Mouse (Mus musculus): Measurements from ENCODE around the gene Exosc1. TPM values are rescaled to one million over a fixed set of nuclear protein-coding genes. Genes with fewer than 3 reads are reported as not detected.

The Exosc1 gene
- polyA plus RNA-seq, 1 experiment from 2014 or later = 34.5 TPM

GRCm38 (mm10) chr19:41980422-41980818 is 47.2 kb upstream of the Exosc1 start:
- Histone ChIP-seq H3K4me3 (ENCODE audit: low read depth, low read length) (peak overlapping the region; percentile 92), H3K27me3 (ENCODE audit: insufficient read depth, low read length) (peaks cover 13% of the 10 kb centered on the region), H3K4me1 (ENCODE audit: insufficient read depth) (peaks cover 18% of the 10 kb centered on the region), H3K4me2 (ENCODE audit: low read depth, low read length) (peak overlapping the region; percentile 99), H3K9ac (replicated peaks) (peak overlapping the region; percentile 73), H3K36me3 (replicated peaks; ENCODE audit: insufficient read depth, low read length) (0 out of 2 replicates have a peak, but pooled peaks cover 4% of the 10 kb centered on the region), H3K27ac (ENCODE audit: low read depth) (peak overlapping the region; percentile 94), H3K9me3 (ENCODE audit: low read length) (no peaks in the 10 kb centered on the region)
- peak; percentile 66 for DNase-seq
- under 1% methylated on average over 16 of the region's 16 CpGs for WGBS (ENCODE audit: insufficient replicate concordance)
- peak; percentile 5 for ATAC-seq
- TF ChIP-seq CTCF (IDR thresholded peaks at IDR 0.05; ENCODE audit: low read depth) (no peak), EP300 (IDR thresholded peaks at IDR 0.05; ENCODE audit: low read depth) (no peak)

- TF ChIP-seq CTCF (IDR thresholded peaks at IDR 0.05; ENCODE audit: low read depth) (no peak), EP300 (IDR thresholded peaks at IDR 0.05; ENCODE audit: low read depth) (no peak)
- no peak overlapping the region for H3K4me3 ChIP-seq (ENCODE audit: low read depth, low read length)
- no peak overlapping the region for H3K27ac ChIP-seq (ENCODE audit: low read depth)
- 76% methylated on average over 13 of the region's 13 CpGs for WGBS (ENCODE audit: insufficient replicate concordance)
- ATAC-seq = no peak
- no peak for DNase-seq
- no peak overlapping the region for H3K9ac ChIP-seq (replicated peaks)
- no peaks in the 10 kb centered on the region for H3K27me3 ChIP-seq (ENCODE audit: insufficient read depth, low read length)
- peaks cover 3% of the 10 kb centered on the region; the same call in 1 of the 2 replicates for H3K4me1 ChIP-seq (ENCODE audit: insufficient read depth)
- H3K4me2 ChIP-seq (ENCODE audit: low read depth, low read length) = no peak overlapping the region
- H3K36me3 ChIP-seq (replicated peaks; ENCODE audit: insufficient read depth, low read length) = no peaks in the 10 kb centered on the region; the same call in 1 of the 2 replicates
- no peaks in the 10 kb centered on the region for H3K9me3 ChIP-seq (ENCODE audit: low read length)
Observed at GRCm38 (mm10) chr19:41973891-41974794, 40.9 kb upstream of the Exosc1 start.

GRCm38 (mm10) chr19:41969618-41970017 is 36.4 kb upstream of the Exosc1 start:
- Histone ChIP-seq H3K27me3 (ENCODE audit: insufficient read depth, low read length) (no peaks in the 10 kb centered on the region), H3K4me2 (ENCODE audit: low read depth, low read length) (no peak overlapping the region), H3K9ac (replicated peaks) (no peak overlapping the region), H3K4me3 (ENCODE audit: low read depth, low read length) (no peak overlapping the region), H3K27ac (ENCODE audit: low read depth) (no peak overlapping the region), H3K36me3 (replicated peaks; ENCODE audit: insufficient read depth, low read length) (peaks cover 27% of the 10 kb centered on the region), H3K9me3 (ENCODE audit: low read length) (no peaks in the 10 kb centered on the region), H3K4me1 (ENCODE audit: insufficient read depth) (no peaks in the 10 kb centered on the region)
- no peak for ATAC-seq
- DNase-seq = no peak
- TF ChIP-seq EP300 (IDR thresholded peaks at IDR 0.05; ENCODE audit: low read depth) (no peak), CTCF (IDR thresholded peaks at IDR 0.05; ENCODE audit: low read depth) (no peak)
- 87% methylated on average over 7 of the region's 7 CpGs for WGBS (ENCODE audit: insufficient replicate concordance)

GRCm38 (mm10) chr19:41953574-41953973 is 20.4 kb upstream of the Exosc1 start:
- Histone ChIP-seq H3K36me3 (replicated peaks; ENCODE audit: insufficient read depth, low read length) (peaks cover 88% of the 10 kb centered on the region), H3K4me2 (ENCODE audit: low read depth, low read length) (no peak overlapping the region), H3K27me3 (ENCODE audit: insufficient read depth, low read length) (no peaks in the 10 kb centered on the region), H3K9ac (replicated peaks) (no peak overlapping the region), H3K9me3 (ENCODE audit: low read length) (no peaks in the 10 kb centered on the region), H3K4me3 (ENCODE audit: low read depth, low read length) (no peak overlapping the region), H3K27ac (ENCODE audit: low read depth) (no peak overlapping the region), H3K4me1 (ENCODE audit: insufficient read depth) (no peaks in the 10 kb centered on the region)
- DNase-seq (no peak), ATAC-seq (no peak)
- TF ChIP-seq EP300 (IDR thresholded peaks at IDR 0.05; ENCODE audit: low read depth) (no peak), CTCF (IDR thresholded peaks at IDR 0.05; ENCODE audit: low read depth) (no peak)
- WGBS (ENCODE audit: insufficient replicate concordance) = 87% methylated on average over 3 of the region's 3 CpGs

- no peak for ATAC-seq
- peaks cover 89% of the 10 kb centered on the region for H3K36me3 ChIP-seq (replicated peaks; ENCODE audit: insufficient read depth, low read length)
Observed at GRCm38 (mm10) chr19:41952287-41952686, 19.1 kb upstream of the Exosc1 start.

GRCm38 (mm10) chr19:41943841-41944240 is 10.6 kb upstream of the Exosc1 start:
- Histone ChIP-seq H3K4me2 (ENCODE audit: low read depth, low read length) (no peak overlapping the region), H3K9ac (replicated peaks) (no peak overlapping the region), H3K9me3 (ENCODE audit: low read length) (no peaks in the 10 kb centered on the region), H3K36me3 (replicated peaks; ENCODE audit: insufficient read depth, low read length) (peaks cover 88% of the 10 kb centered on the region), H3K27me3 (ENCODE audit: insufficient read depth, low read length) (no peaks in the 10 kb centered on the region), H3K4me3 (ENCODE audit: low read depth, low read length) (no peak overlapping the region), H3K27ac (ENCODE audit: low read depth) (no peak overlapping the region), H3K4me1 (ENCODE audit: insufficient read depth) (no peaks in the 10 kb centered on the region; the same call in 1 of the 2 replicates)
- no peak for TF ChIP-seq CTCF (IDR thresholded peaks at IDR 0.05; ENCODE audit: low read depth)
- no peak for TF ChIP-seq EP300 (IDR thresholded peaks at IDR 0.05; ENCODE audit: low read depth)
- DNase-seq = no peak
- WGBS (ENCODE audit: insufficient replicate concordance) = 85% methylated on average over 7 of the region's 7 CpGs
- ATAC-seq = no peak

More at GRCm38 (mm10) chr19:41952287-41952686, 19.1 kb upstream of the Exosc1 start:
- Histone ChIP-seq H3K4me3 (ENCODE audit: low read depth, low read length) (no peak overlapping the region), H3K9me3 (ENCODE audit: low read length) (no peaks in the 10 kb centered on the region), H3K4me2 (ENCODE audit: low read depth, low read length) (no peak overlapping the region), H3K27ac (ENCODE audit: low read depth) (no peak overlapping the region), H3K4me1 (ENCODE audit: insufficient read depth) (no peaks in the 10 kb centered on the region), H3K27me3 (ENCODE audit: insufficient read depth, low read length) (no peaks in the 10 kb centered on the region), H3K9ac (replicated peaks) (no peak overlapping the region)
- 78% methylated on average over 4 of the region's 4 CpGs for WGBS (ENCODE audit: insufficient replicate concordance)
- DNase-seq = no peak
- TF ChIP-seq EP300 (IDR thresholded peaks at IDR 0.05; ENCODE audit: low read depth) (no peak), CTCF (IDR thresholded peaks at IDR 0.05; ENCODE audit: low read depth) (peak; percentile 64)

Data from liver, postnatal 0 days (tissue).